Mouse (Mus musculus): ENCODE data around the gene Tomm34. TPM values are rescaled to one million over a fixed set of nuclear protein-coding genes. Genes with fewer than 3 reads are reported as not detected.

Gene Tomm34
- 64.8 TPM for polyA plus RNA-seq (2015; fragmentation: Illumina TruSeq; extraction: RNeasy Lipid Tissue Mini Kit (QIAGEN cat#74804); ENCODE audit: insufficient read depth, low replicate concordance)

GRCm38 (mm10) chr2:164070765-164071436, at the start of gene Tomm34:
Gene Tomm34, minus strand, starts transcription at chr2:164071169.

GRCm38 (mm10) chr2:164070142-164070764, 716 bp downstream of the Tomm34 start, which contains the start of gene Stk4:
Gene Stk4, plus strand, starts transcription at chr2:164070322.

GRCm38 (mm10) chr2:164025150-164025549, 45.8 kb downstream of the Tomm34 start, which contains the start of gene Pabpc1l:
Gene Pabpc1l, plus strand, starts transcription at chr2:164025450.

Other genes with a start within 250 kb of the Tomm34 start
- not detected for gene Kcnk15, start 217.5 kb downstream of the Tomm34 start, polyA plus RNA-seq (2015; fragmentation: Illumina TruSeq; extraction: RNeasy Lipid Tissue Mini Kit (QIAGEN cat#74804); ENCODE audit: insufficient read depth, low replicate concordance)
- gene Rims4, start 152.5 kb downstream of the Tomm34 start, polyA plus RNA-seq (2015; fragmentation: Illumina TruSeq; extraction: RNeasy Lipid Tissue Mini Kit (QIAGEN cat#74804); ENCODE audit: insufficient read depth, low replicate concordance): 0.07 TPM
- gene Ywhab, start 76.2 kb downstream of the Tomm34 start, polyA plus RNA-seq (2015; fragmentation: Illumina TruSeq; extraction: RNeasy Lipid Tissue Mini Kit (QIAGEN cat#74804); ENCODE audit: insufficient read depth, low replicate concordance): 217 TPM
- gene Pabpc1l, start 45.7 kb downstream of the Tomm34 start, polyA plus RNA-seq (2015; fragmentation: Illumina TruSeq; extraction: RNeasy Lipid Tissue Mini Kit (QIAGEN cat#74804); ENCODE audit: insufficient read depth, low replicate concordance): 2.3 TPM
- 201 TPM for gene Stk4, start 847 bp downstream of the Tomm34 start, polyA plus RNA-seq (2015; fragmentation: Illumina TruSeq; extraction: RNeasy Lipid Tissue Mini Kit (QIAGEN cat#74804); ENCODE audit: insufficient read depth, low replicate concordance)
- not detected for gene Kcns1, start 99.9 kb upstream of the Tomm34 start, polyA plus RNA-seq (2015; fragmentation: Illumina TruSeq; extraction: RNeasy Lipid Tissue Mini Kit (QIAGEN cat#74804); ENCODE audit: insufficient read depth, low replicate concordance)
- gene Wfdc5, start 111.6 kb upstream of the Tomm34 start, polyA plus RNA-seq (2015; fragmentation: Illumina TruSeq; extraction: RNeasy Lipid Tissue Mini Kit (QIAGEN cat#74804); ENCODE audit: insufficient read depth, low replicate concordance): not detected
- not detected for gene Wfdc12, start 119.4 kb upstream of the Tomm34 start, polyA plus RNA-seq (2015; fragmentation: Illumina TruSeq; extraction: RNeasy Lipid Tissue Mini Kit (QIAGEN cat#74804); ENCODE audit: insufficient read depth, low replicate concordance)
- gene Wfdc15a, start 129.0 kb upstream of the Tomm34 start, polyA plus RNA-seq (2015; fragmentation: Illumina TruSeq; extraction: RNeasy Lipid Tissue Mini Kit (QIAGEN cat#74804); ENCODE audit: insufficient read depth, low replicate concordance): not detected
- gene Wfdc15b, start 150.5 kb upstream of the Tomm34 start, polyA plus RNA-seq (2015; fragmentation: Illumina TruSeq; extraction: RNeasy Lipid Tissue Mini Kit (QIAGEN cat#74804); ENCODE audit: insufficient read depth, low replicate concordance): not detected
- not detected for gene Svs2, start 167.3 kb upstream of the Tomm34 start, polyA plus RNA-seq (2015; fragmentation: Illumina TruSeq; extraction: RNeasy Lipid Tissue Mini Kit (QIAGEN cat#74804); ENCODE audit: insufficient read depth, low replicate concordance)
- gene Svs3b, start 185.5 kb upstream of the Tomm34 start, polyA plus RNA-seq (2015; fragmentation: Illumina TruSeq; extraction: RNeasy Lipid Tissue Mini Kit (QIAGEN cat#74804); ENCODE audit: insufficient read depth, low replicate concordance): not detected
- not detected for gene Svs4, start 207.3 kb upstream of the Tomm34 start, polyA plus RNA-seq (2015; fragmentation: Illumina TruSeq; extraction: RNeasy Lipid Tissue Mini Kit (QIAGEN cat#74804); ENCODE audit: insufficient read depth, low replicate concordance)
- not detected for gene Svs3a, start 218.1 kb upstream of the Tomm34 start, polyA plus RNA-seq (2015; fragmentation: Illumina TruSeq; extraction: RNeasy Lipid Tissue Mini Kit (QIAGEN cat#74804); ENCODE audit: insufficient read depth, low replicate concordance)
- gene Svs6, start 245.6 kb upstream of the Tomm34 start, polyA plus RNA-seq (2015; fragmentation: Illumina TruSeq; extraction: RNeasy Lipid Tissue Mini Kit (QIAGEN cat#74804); ENCODE audit: insufficient read depth, low replicate concordance): not detected